Mouse (Mus musculus): Measurements from ENCODE around the gene Slc46a2.

DNA sequence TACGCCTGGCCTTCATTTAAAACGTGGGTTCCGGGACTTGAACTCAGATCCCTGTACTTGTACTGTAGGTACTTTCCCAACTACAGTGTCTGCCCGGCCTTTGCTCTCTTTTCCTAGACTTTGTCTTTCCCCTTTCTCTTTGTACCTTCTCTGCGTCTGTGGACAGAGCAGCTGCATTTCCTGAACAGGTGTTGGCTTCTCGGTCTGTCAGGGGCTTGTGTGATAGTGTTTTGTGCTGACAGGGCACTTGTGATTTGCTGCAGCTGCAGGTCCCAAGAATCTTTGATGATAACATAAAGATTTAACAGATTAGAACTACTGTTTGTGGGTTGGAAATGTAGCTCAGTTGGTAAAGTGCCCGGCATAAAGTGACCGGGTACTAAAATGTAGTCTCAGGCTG, 36.3 kb downstream of the Slc46a2 start:
- TF ChIP-seq CTCF (IDR thresholded peaks at IDR 0.05; ENCODE audit: borderline replicate concordance, insufficient read depth, low read length) (no peak), POLR2A (IDR thresholded peaks at IDR 0.05; ENCODE audit: low read depth, low read length) (no peak)

All from embryonic fibroblast, embryonic 13.5 days (primary cell).